Mouse (Mus musculus): ENCODE results near the gene Ndufb5. TPM values are rescaled to one million over a fixed set of nuclear protein-coding genes. Genes with fewer than 3 reads are reported as not detected.
A peak's percentile ranks its signal among the peaks of the same experiment; 100 is the strongest.
"Not testable (repeated sequence)": the region's sequence is repeated elsewhere in the genome, so short reads cannot be mapped to it uniquely, and the experiment has no call there.

Gene Ndufb5
- polyA plus RNA-seq, 1 experiment from 2014 or later: 310 TPM

DNA sequence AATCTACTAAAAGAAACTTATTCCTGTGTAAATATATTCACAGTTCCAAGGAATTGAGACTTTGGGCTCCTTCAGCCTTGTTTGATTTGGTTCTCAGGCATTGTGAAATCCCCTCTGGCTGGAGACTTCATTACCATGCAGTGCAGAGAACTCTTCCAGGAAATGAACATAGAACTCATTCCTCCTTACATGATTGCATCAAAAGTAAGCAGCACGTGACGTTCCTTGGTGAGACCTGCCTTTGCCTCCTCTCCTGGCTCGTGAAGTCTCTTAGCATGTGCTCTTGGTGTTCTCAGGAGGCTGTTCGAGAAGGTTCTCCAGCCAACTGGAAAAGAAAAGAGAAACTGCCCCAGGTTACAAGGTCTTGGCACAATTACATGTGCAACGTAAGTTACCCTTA, 18.5 kb upstream of the Ndufb5 start:
- ATAC-seq (ENCODE audit: low read depth): no peak
- Histone ChIP-seq H3K9me3 (ENCODE audit: control insufficient read depth, low read length) (no peaks in the 10 kb centered on the region), H3K27me3 (ENCODE audit: control insufficient read depth, insufficient read depth, low read depth, low read length) (no peaks in the 10 kb centered on the region), H3K27ac (ENCODE audit: low read length) (no peak overlapping the region), H3K4me3 (ENCODE audit: low read length) (no peak overlapping the region), H3K4me2 (ENCODE audit: low read depth, low read length) (no peak overlapping the region), H3K36me3 (ENCODE audit: control insufficient read depth, insufficient read depth, low read length) (peaks cover 61% of the 10 kb centered on the region), H3K4me1 (replicated peaks; ENCODE audit: control insufficient read depth, insufficient read depth, low read length) (no peaks in the 10 kb centered on the region), H3K9ac (ENCODE audit: low read length) (no peak overlapping the region)
- 87% methylated on average over 5 of the region's 5 CpGs for WGBS

DNA sequence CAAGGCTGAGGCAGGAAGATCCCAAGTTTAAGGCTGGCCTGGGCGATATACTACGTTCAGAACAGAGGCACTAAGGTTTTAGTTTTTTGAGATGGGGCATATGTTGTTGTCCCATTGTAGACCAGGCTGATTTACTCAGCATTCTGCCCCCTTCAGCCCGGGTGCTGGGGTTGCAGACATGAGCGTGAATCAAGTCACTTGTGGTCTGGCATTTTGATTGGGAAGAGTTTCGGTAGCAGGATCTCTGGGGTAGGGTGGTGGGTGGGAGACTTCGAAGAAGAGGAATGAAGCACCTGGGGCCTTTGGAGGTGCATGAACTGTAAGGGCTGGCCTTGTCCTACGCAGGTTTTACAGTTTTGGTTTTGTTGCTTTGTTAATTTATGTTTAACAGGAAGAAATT, 12.6 kb upstream of the Ndufb5 start:
- H3K9ac ChIP-seq (ENCODE audit: low read length): no peak overlapping the region
- H3K27ac ChIP-seq (ENCODE audit: low read length): no peak overlapping the region
- no peak overlapping the region for H3K4me2 ChIP-seq (ENCODE audit: low read depth, low read length)
- peaks cover 50% of the 10 kb centered on the region for H3K36me3 ChIP-seq (ENCODE audit: control insufficient read depth, insufficient read depth, low read length)
- no peaks in the 10 kb centered on the region for H3K9me3 ChIP-seq (ENCODE audit: control insufficient read depth, low read length)
- ATAC-seq (ENCODE audit: low read depth): no peak
- WGBS: 93% methylated on average over 7 of the region's 7 CpGs
- no peak overlapping the region for H3K4me3 ChIP-seq (ENCODE audit: low read length)
- H3K4me1 ChIP-seq (replicated peaks; ENCODE audit: control insufficient read depth, insufficient read depth, low read length): no peaks in the 10 kb centered on the region
- no peaks in the 10 kb centered on the region for H3K27me3 ChIP-seq (ENCODE audit: control insufficient read depth, insufficient read depth, low read depth, low read length)

DNA sequence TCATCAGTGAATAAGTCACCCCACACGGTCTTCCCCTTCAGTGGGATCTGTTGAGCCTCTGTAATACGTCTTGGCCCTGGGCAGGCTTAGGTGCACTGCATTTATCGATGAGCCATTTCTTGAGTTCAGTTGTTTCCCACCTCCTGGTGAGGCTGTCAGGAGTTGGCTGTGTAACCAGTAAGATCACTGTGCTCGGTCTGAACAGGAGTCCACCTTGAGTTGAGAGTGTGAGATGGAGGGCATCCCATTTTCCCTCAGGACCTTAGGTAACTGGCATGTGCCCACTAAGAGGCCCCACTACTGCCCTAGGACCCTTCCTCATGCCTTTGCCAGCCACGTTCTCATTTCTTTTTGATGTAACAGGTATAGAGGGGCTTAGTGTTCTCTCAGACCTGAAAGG, 10.8 kb upstream of the Ndufb5 start:
- H3K4me2 ChIP-seq (ENCODE audit: low read depth, low read length): no peak overlapping the region
- H3K9me3 ChIP-seq (ENCODE audit: control insufficient read depth, low read length): no peaks in the 10 kb centered on the region
- no peak for ATAC-seq (ENCODE audit: low read depth)
- WGBS: 90% methylated on average over 5 of the region's 5 CpGs
- H3K4me3 ChIP-seq (ENCODE audit: low read length): no peak overlapping the region
- peaks cover 49% of the 10 kb centered on the region for H3K36me3 ChIP-seq (ENCODE audit: control insufficient read depth, insufficient read depth, low read length)
- H3K27me3 ChIP-seq (ENCODE audit: control insufficient read depth, insufficient read depth, low read depth, low read length): no peaks in the 10 kb centered on the region
- no peak overlapping the region for H3K27ac ChIP-seq (ENCODE audit: low read length)
- no peaks in the 10 kb centered on the region for H3K4me1 ChIP-seq (replicated peaks; ENCODE audit: control insufficient read depth, insufficient read depth, low read length)
- H3K9ac ChIP-seq (ENCODE audit: low read length): no peak overlapping the region

DNA sequence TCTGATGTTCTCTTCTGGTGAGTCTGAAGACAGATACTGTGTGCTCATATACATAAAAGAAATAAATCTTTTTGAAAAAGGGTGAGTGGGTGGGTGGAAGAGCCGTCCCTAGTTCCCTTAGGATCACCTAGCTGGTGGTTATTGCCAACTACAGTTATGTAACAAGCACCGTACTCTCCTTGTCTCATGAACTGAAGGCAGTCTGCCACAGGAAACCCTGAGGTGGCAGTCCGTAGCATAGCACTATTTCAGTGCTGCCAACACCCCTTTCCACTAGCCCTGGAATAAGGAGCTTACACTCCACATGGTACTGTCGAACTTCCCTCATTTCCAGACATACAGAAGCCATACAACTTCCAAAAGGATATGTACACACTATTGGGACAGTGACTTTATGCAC, 8.9 kb upstream of the Ndufb5 start:
- no peak overlapping the region for H3K4me3 ChIP-seq (ENCODE audit: low read length)
- H3K9ac ChIP-seq (ENCODE audit: low read length): no peak overlapping the region
- peaks cover 44% of the 10 kb centered on the region for H3K36me3 ChIP-seq (ENCODE audit: control insufficient read depth, insufficient read depth, low read length)
- WGBS: 88% methylated on average over 4 of the region's 4 CpGs
- no peak for ATAC-seq (ENCODE audit: low read depth)
- no peaks in the 10 kb centered on the region for H3K4me1 ChIP-seq (replicated peaks; ENCODE audit: control insufficient read depth, insufficient read depth, low read length)
- no peaks in the 10 kb centered on the region for H3K9me3 ChIP-seq (ENCODE audit: control insufficient read depth, low read length)
- H3K4me2 ChIP-seq (ENCODE audit: low read depth, low read length): no peak overlapping the region
- H3K27me3 ChIP-seq (ENCODE audit: control insufficient read depth, insufficient read depth, low read depth, low read length): no peaks in the 10 kb centered on the region
- no peak overlapping the region for H3K27ac ChIP-seq (ENCODE audit: low read length)

DNA sequence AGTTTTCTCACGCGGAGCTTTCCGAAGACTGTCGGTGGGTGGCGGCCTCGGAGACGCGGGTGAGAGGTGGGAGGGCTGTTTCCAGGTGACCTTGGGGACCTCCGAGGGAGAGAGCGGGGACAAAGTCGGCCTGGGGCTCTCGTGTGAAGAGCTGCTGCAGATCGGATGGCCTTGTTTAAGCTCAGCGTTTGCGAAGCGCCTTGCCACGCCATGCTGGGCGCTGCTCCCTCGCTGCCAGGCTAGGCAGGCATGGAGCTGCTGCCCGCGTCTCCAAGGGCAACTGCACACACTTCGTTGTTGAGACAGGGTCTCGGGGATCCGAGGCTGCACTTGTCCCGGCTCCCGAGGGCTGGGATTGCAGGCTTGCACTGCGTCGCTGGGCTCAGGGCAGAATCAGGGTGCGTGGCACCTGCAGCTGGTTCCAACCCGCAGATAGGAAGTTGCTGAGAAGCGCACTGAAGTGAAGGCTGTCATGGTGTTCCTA, 424 bp downstream of the Ndufb5 start, which contains the start of gene Mrpl47:
Gene Mrpl47 (minus strand): TSS at position 434 of the 484 bp plus-strand sequence.
- peaks cover 9% of the 10 kb centered on the region for H3K36me3 ChIP-seq (ENCODE audit: control insufficient read depth, insufficient read depth, low read length)
- H3K9ac ChIP-seq (ENCODE audit: low read length): peak within 1 kb of the TSS; percentile 86
- WGBS: under 1% methylated on average over 31 of the region's 31 CpGs
- H3K4me3 ChIP-seq (ENCODE audit: low read length): peak within 1 kb of the TSS; percentile 97
- H3K9me3 ChIP-seq (ENCODE audit: control insufficient read depth, low read length): no peaks in the 10 kb centered on the region
- H3K27ac ChIP-seq (ENCODE audit: low read length): peak within 1 kb of the TSS; percentile 75
- H3K4me1 ChIP-seq (replicated peaks; ENCODE audit: control insufficient read depth, insufficient read depth, low read length): peaks cover 10% of the 10 kb centered on the region
- peak within 1 kb of the TSS; percentile 71 for H3K4me2 ChIP-seq (ENCODE audit: low read depth, low read length)
- peak; percentile 39 for ATAC-seq (ENCODE audit: low read depth)
- H3K27me3 ChIP-seq (ENCODE audit: control insufficient read depth, insufficient read depth, low read depth, low read length): no peaks in the 10 kb centered on the region

DNA sequence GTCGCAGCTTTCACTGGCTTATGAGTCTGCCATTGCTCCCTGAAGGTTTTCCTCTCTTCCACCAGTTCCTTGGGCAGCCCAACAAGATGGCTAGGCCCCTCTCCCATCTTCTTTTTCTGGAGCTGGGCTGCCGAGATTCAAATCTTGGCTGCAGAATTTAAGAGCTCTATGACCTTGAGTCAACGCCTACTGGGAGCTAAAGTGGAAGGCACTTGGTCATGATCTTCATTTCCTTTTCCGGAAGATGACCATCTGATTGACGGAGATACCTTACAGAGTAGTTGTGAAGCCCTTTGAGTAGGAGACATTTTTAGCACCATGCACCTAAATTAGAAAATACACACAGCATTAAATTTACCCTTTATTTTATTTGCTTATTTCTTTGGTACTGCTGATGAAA, 1.8 kb downstream of the Ndufb5 start:
- Histone ChIP-seq H3K9me3 (ENCODE audit: control insufficient read depth, low read length) (no peaks in the 10 kb centered on the region), H3K4me3 (ENCODE audit: low read length) (no peak overlapping the region), H3K4me1 (replicated peaks; ENCODE audit: control insufficient read depth, insufficient read depth, low read length) (peaks cover 10% of the 10 kb centered on the region), H3K27ac (ENCODE audit: low read length) (no peak overlapping the region), H3K9ac (ENCODE audit: low read length) (no peak overlapping the region), H3K4me2 (ENCODE audit: low read depth, low read length) (no peak overlapping the region), H3K36me3 (ENCODE audit: control insufficient read depth, insufficient read depth, low read length) (peaks cover 3% of the 10 kb centered on the region; the same call in 1 of the 2 replicates), H3K27me3 (ENCODE audit: control insufficient read depth, insufficient read depth, low read depth, low read length) (no peaks in the 10 kb centered on the region)
- WGBS: 93% methylated on average over 5 of the region's 5 CpGs
- ATAC-seq (ENCODE audit: low read depth): no peak

DNA sequence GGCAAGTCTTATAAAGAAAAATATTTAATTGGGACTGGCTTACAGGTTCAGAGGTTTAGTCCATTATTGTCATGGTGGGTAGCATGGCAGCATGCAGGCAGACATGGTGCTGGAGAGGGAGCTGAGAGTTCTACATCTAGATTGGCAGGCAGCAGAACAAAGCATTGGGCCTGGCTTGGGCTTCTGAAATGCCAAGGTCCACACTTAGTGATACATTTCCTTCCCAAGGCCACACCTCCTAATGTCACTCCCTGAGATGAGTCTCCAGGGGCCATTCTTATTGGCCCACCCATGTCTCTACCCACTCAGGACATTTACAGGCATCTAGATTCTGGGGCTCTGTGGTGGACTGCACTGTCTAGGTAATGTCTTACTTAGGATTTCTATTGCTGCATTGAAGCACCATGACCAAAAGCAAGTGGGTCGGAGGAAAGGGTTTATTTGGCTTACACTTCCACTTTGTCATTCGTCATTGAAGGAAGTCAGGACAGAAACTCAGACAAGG, 5.5 kb downstream of the Ndufb5 start:
- ATAC-seq (ENCODE audit: low read depth): no peak
- WGBS: 65% methylated on average over 2 of the region's 2 CpGs
- Histone ChIP-seq H3K27me3 (ENCODE audit: control insufficient read depth, insufficient read depth, low read depth, low read length) (no peaks in the 10 kb centered on the region), H3K36me3 (ENCODE audit: control insufficient read depth, insufficient read depth, low read length) (peaks cover 11% of the 10 kb centered on the region), H3K4me1 (replicated peaks; ENCODE audit: control insufficient read depth, insufficient read depth, low read length) (peaks cover 8% of the 10 kb centered on the region), H3K4me3 (ENCODE audit: low read length) (no peak overlapping the region), H3K9me3 (ENCODE audit: control insufficient read depth, low read length) (no peaks in the 10 kb centered on the region), H3K4me2 (ENCODE audit: low read depth, low read length) (no peak overlapping the region), H3K27ac (ENCODE audit: low read length) (no peak overlapping the region), H3K9ac (ENCODE audit: low read length) (no peak overlapping the region)

DNA sequence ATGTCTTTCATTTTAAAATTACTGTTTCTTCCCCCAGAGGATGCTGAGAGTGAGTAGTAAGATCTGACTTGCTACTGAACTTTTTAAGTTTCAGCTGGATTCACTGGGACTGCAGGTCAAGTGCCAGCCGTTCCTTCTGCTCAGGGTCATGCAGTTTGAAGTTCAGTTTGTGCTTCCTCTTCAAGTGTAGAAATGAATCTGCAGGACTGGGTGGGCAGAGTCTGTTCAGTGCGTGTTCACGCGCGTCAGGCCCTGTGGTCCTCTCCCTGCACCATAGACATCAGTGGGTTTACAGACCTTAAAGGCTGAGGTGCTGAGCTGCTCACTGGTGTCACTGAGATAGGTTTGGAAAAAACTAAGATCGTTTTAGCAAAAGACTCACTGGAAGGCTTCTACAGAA, 8.2 kb downstream of the Ndufb5 start:
- Histone ChIP-seq H3K4me2 (ENCODE audit: low read depth, low read length) (no peak overlapping the region), H3K9me3 (ENCODE audit: control insufficient read depth, low read length) (no peaks in the 10 kb centered on the region), H3K27ac (ENCODE audit: low read length) (no peak overlapping the region), H3K36me3 (ENCODE audit: control insufficient read depth, insufficient read depth, low read length) (peaks cover 16% of the 10 kb centered on the region), H3K9ac (ENCODE audit: low read length) (no peak overlapping the region), H3K4me1 (replicated peaks; ENCODE audit: control insufficient read depth, insufficient read depth, low read length) (no peaks in the 10 kb centered on the region), H3K4me3 (ENCODE audit: low read length) (no peak overlapping the region), H3K27me3 (ENCODE audit: control insufficient read depth, insufficient read depth, low read depth, low read length) (no peaks in the 10 kb centered on the region)
- 88% methylated on average over 6 of the region's 6 CpGs for WGBS
- ATAC-seq (ENCODE audit: low read depth): no peak

DNA sequence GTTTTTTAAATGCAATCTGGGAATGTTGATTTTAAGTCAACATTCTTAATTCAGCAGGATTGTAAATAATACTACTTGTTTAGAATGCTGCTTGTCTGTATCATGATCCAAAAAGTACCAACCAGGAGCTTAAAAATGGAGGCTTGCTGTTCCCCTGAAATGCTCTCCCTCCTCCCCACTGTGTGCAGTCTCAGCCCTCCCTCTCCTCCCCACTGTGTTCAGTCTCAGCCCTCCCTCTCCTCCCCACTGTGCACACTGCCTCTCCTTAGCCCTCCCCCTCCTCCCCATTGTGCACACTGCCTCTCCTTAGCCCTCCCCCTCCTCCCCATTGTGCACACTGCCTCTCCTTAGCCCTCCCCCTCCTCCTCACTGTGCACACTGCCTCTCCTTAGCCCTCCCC, 8.6 kb downstream of the Ndufb5 start:
- not testable (repeated sequence) for H3K4me3 ChIP-seq (ENCODE audit: low read length); H3K9me3 ChIP-seq (ENCODE audit: control insufficient read depth, low read length); ATAC-seq (ENCODE audit: low read depth); H3K9ac ChIP-seq (ENCODE audit: low read length); H3K4me2 ChIP-seq (ENCODE audit: low read depth, low read length); H3K27ac ChIP-seq (ENCODE audit: low read length); H3K4me1 ChIP-seq (replicated peaks; ENCODE audit: control insufficient read depth, insufficient read depth, low read length); H3K27me3 ChIP-seq (ENCODE audit: control insufficient read depth, insufficient read depth, low read depth, low read length)
- H3K36me3 ChIP-seq (ENCODE audit: control insufficient read depth, insufficient read depth, low read length): peaks cover 16% of the 10 kb centered on the region

DNA sequence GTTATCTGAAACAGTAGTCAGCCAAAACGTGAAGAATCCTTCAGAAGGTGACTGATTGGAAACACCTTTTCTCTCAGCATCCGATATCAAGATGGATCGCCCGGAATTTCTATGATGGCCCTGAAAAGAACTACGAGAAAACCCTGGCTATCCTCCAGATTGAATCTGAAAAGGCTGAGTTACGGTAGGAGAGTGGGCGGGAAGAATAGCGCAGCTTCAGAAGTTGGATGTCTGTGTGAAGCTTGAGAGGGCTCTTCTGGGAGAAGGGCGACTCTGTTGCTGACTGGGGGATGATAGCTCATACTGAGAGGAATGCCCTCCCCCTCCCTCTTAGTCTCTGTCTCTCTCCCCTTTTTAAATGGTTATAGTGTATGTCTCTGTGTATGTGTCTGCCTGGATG, 11.6 kb downstream of the Ndufb5 start:
- H3K9me3 ChIP-seq (ENCODE audit: control insufficient read depth, low read length): no peaks in the 10 kb centered on the region
- no peak overlapping the region for H3K9ac ChIP-seq (ENCODE audit: low read length)
- H3K27ac ChIP-seq (ENCODE audit: low read length): no peak overlapping the region
- ATAC-seq (ENCODE audit: low read depth): no peak
- no peak overlapping the region for H3K4me3 ChIP-seq (ENCODE audit: low read length)
- H3K4me1 ChIP-seq (replicated peaks; ENCODE audit: control insufficient read depth, insufficient read depth, low read length): no peaks in the 10 kb centered on the region
- peaks cover 30% of the 10 kb centered on the region for H3K36me3 ChIP-seq (ENCODE audit: control insufficient read depth, insufficient read depth, low read length)
- 89% methylated on average over 9 of the region's 9 CpGs for WGBS
- no peak overlapping the region for H3K4me2 ChIP-seq (ENCODE audit: low read depth, low read length)
- no peaks in the 10 kb centered on the region for H3K27me3 ChIP-seq (ENCODE audit: control insufficient read depth, insufficient read depth, low read depth, low read length)
